Mouse (Mus musculus): Measurements from ENCODE around the gene Fbxl15. TPM values are rescaled to one million over a fixed set of nuclear protein-coding genes. Genes with fewer than 3 reads are reported as not detected.

Fbxl15 gene
- polyA plus RNA-seq, 1 experiment from 2014 or later: 14.2 TPM

DNA sequence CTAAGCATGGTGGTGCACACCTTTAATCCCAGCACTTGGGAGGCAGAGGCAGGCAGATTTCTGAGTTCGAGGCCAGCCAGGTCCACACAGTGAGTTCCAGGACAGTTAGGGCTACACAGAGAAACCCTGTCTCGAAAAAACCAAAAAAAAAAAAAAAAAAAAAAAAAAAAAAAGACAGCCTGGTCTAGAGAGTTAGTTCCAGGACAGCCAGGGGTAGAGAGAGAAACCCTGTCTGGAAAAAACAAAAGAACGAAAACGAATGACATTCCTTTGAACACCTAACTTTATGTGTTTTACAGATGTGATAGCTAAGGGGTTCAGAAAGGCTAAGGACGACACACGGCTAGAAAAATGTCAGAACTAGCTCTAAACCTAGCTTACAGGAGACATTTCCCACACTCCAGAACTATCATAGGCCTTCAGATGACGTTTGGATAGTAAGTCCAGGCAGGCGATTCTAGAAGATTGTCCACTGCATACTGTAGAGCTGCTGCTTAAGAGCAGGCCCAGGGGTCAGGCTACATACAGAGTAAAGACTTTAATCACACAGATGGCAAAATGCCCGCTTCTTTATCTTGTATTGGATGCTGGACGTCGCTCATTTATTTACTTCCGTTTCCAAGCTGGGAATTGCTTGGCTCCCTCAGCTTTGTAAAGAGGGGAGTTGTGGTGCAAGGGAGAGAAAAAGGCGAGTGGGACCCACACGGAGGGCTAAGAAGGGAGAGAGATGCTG, 20.1 kb downstream of the Fbxl15 start:
- peak overlapping the region; percentile 69 for H3K4me3 ChIP-seq (ENCODE audit: low read length)
- H3K36me3 ChIP-seq (ENCODE audit: control insufficient read depth, insufficient read depth, low read length): no peaks in the 10 kb centered on the region
- peak overlapping the region; percentile 74; the same call in 1 of the 2 replicates for H3K27ac ChIP-seq (ENCODE audit: low read depth, low read length)
- ATAC-seq (ENCODE audit: low FRiP score, low TSS enrichment): 0 out of 2 replicates have a peak, but pooled peaks have one; percentile 4
- H3K4me1 ChIP-seq (ENCODE audit: control insufficient read depth, insufficient read depth, low read length): peaks cover 9% of the 10 kb centered on the region; the same call in 1 of the 2 replicates
- H3K4me2 ChIP-seq (replicated peaks; ENCODE audit: low read depth, low read length): peak overlapping the region; percentile 96
- H3K27me3 ChIP-seq (ENCODE audit: control insufficient read depth, insufficient read depth, low read length): no peaks in the 10 kb centered on the region
- H3K9me3 ChIP-seq (ENCODE audit: control insufficient read depth, low read length): no peaks in the 10 kb centered on the region
- H3K9ac ChIP-seq (ENCODE audit: low read depth, low read length): peak overlapping the region; percentile 84
- WGBS: 30% methylated on average over 14 of the region's 14 CpGs

DNA sequence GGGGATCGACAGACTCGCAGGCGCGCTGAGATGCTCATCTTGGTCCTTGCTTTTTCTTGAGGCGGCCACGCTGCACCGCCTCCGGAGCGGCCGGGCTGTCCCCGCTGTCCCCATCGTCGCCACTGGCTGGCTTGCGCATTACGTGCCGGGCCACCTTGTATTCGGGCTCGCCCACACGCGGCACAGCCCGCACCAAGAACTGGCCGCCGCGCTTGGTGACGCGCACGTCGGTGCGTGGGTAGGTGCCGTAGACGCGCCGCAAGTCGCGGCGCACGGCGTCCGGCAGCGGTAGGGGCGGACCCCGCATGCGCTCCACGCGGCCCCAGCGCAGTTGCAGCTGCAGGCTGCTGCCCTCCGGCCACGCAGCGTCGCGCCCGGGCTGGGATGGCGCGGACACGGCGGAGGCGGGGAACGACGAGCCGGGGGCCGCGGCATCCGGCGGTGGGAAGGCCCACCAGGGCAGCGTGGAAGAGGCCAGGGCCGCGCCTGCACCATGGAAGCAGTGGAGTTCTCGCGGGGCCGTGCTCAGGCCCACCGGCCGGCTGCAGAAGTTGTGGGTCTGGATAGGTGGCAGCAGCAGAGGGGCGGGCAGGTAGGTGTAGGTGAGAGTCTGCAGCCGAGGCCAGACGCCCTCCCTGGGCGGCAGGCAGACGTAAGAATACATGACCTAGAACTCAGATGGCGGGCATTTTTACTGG, 20.9 kb downstream of the Fbxl15 start:
- peak overlapping the region; percentile 84 for H3K9ac ChIP-seq (ENCODE audit: low read depth, low read length)
- peak overlapping the region; percentile 74 for H3K27ac ChIP-seq (ENCODE audit: low read depth, low read length)
- no peaks in the 10 kb centered on the region for H3K9me3 ChIP-seq (ENCODE audit: control insufficient read depth, low read length)
- H3K36me3 ChIP-seq (ENCODE audit: control insufficient read depth, insufficient read depth, low read length): no peaks in the 10 kb centered on the region
- WGBS: under 1% methylated on average over 76 of the region's 78 CpGs
- peak overlapping the region; percentile 96 for H3K4me2 ChIP-seq (replicated peaks; ENCODE audit: low read depth, low read length)
- H3K4me1 ChIP-seq (ENCODE audit: control insufficient read depth, insufficient read depth, low read length): peaks cover 9% of the 10 kb centered on the region; the same call in 1 of the 2 replicates
- H3K4me3 ChIP-seq (ENCODE audit: low read length): peak overlapping the region; percentile 69
- ATAC-seq (ENCODE audit: low FRiP score, low TSS enrichment): peak; percentile 85
- H3K27me3 ChIP-seq (ENCODE audit: control insufficient read depth, insufficient read depth, low read length): no peaks in the 10 kb centered on the region

DNA sequence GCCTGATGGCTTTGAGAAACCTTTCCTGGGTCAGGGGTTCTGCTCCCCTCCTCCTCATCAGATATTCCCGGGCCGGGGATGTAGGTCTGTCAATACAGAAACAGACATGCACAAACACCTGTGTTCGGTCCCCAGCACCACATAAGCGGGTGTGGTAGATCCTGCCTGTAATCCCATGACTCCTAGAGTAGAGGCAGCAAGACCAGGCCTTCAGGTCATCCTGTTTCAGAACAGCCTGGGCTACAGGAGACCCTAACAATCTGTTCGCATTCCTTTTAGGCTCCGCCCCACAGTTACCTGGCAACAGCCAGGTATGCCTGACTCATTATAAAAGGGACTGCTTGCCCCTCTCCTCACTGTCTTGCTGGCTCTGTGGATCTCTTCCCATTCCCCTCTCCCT, 21.6 kb downstream of the Fbxl15 start:
- Histone ChIP-seq H3K9ac (ENCODE audit: low read depth, low read length) (peak overlapping the region; percentile 84), H3K9me3 (ENCODE audit: control insufficient read depth, low read length) (no peaks in the 10 kb centered on the region), H3K4me2 (replicated peaks; ENCODE audit: low read depth, low read length) (peak overlapping the region; percentile 96), H3K27ac (ENCODE audit: low read depth, low read length) (no peak overlapping the region), H3K36me3 (ENCODE audit: control insufficient read depth, insufficient read depth, low read length) (no peaks in the 10 kb centered on the region), H3K4me3 (ENCODE audit: low read length) (peak overlapping the region; percentile 69), H3K4me1 (ENCODE audit: control insufficient read depth, insufficient read depth, low read length) (peaks cover 9% of the 10 kb centered on the region; the same call in 1 of the 2 replicates), H3K27me3 (ENCODE audit: control insufficient read depth, insufficient read depth, low read length) (no peaks in the 10 kb centered on the region)
- peak; percentile 25; the same call in 1 of the 2 replicates for ATAC-seq (ENCODE audit: low FRiP score, low TSS enrichment)
- 23% methylated on average over 6 of the region's 6 CpGs for WGBS

DNA sequence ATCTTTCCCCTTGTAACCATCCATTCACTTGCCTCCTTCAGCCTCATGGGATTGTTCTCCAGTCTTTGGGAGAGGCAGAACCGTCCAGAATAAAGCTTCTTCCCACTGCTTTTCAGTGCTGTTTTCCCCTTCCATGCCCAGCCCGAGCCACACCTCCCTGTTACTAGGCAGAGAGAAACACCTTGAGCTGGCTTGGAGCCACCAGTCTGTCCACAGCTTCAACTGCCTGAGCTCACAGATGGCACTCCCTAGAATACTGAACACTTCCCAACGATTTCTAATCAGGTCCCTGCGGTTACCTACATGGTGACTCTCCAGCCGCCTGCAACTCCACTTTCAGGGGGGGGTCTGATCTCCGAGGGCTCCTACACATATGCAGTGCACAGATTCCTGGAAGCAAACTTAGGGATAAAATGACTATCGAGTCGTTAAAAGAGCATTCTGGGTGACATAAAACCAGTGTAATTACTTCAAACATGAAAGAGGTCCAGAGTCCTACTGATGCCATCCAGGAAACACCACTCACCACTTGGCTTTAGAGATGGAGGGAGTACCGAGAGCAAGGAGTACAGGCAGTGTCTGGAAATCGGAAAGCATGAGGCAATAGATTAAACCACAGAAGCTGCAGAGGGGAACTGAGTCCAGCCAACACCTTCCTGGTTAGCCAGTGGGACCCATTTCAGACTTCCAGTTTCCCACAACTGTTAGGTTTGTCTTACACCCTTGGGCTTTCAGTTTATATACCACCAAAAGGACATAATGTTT, 22.4 kb downstream of the Fbxl15 start, which contains the start of gene 2310034G01Rik:
Gene 2310034G01Rik, minus strand, starts transcription at position 135 of the 765 bp plus-strand sequence.
- Histone ChIP-seq H3K4me3 (ENCODE audit: low read length) (peak within 1 kb of the TSS; percentile 69), H3K36me3 (ENCODE audit: control insufficient read depth, insufficient read depth, low read length) (no peaks in the 10 kb centered on the region), H3K9ac (ENCODE audit: low read depth, low read length) (peak within 1 kb of the TSS; percentile 84), H3K9me3 (ENCODE audit: control insufficient read depth, low read length) (no peaks in the 10 kb centered on the region), H3K4me1 (ENCODE audit: control insufficient read depth, insufficient read depth, low read length) (peaks cover 9% of the 10 kb centered on the region; the same call in 1 of the 2 replicates), H3K27me3 (ENCODE audit: control insufficient read depth, insufficient read depth, low read length) (no peaks in the 10 kb centered on the region), H3K27ac (ENCODE audit: low read depth, low read length) (peak within 1 kb of the TSS; percentile 74), H3K4me2 (replicated peaks; ENCODE audit: low read depth, low read length) (peak within 1 kb of the TSS; percentile 96)
- 63% methylated on average over 10 of the region's 10 CpGs for WGBS
- ATAC-seq (ENCODE audit: low FRiP score, low TSS enrichment): no peak

DNA sequence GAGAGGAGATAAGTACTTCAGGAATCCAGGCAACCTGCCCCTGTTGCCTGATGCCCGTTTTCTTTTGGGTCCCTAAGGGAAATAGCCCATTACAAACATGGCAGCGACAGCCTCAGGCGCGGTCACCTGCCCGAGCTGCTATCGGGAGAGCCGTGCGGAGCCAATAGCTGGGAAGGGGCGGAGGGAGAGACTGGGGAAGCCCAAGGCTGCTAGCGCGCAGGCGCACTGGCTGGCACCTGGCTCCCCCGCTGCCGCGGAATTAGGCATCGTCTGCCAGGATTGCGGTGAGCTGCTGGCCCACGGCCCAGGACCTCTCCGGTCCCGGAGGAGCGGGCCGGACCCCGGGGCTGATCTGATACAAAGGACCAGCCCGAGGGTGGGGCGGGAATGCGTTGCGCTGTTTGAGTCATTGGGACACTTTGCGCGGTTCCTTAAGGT, 28.7 kb downstream of the Fbxl15 start:
- peak overlapping the region; percentile 61 for H3K4me3 ChIP-seq (ENCODE audit: low read length)
- H3K4me2 ChIP-seq (replicated peaks; ENCODE audit: low read depth, low read length): peak overlapping the region; percentile 88
- ATAC-seq (ENCODE audit: low FRiP score, low TSS enrichment): peak; percentile 85
- H3K27me3 ChIP-seq (ENCODE audit: control insufficient read depth, insufficient read depth, low read length): peaks cover 5% of the 10 kb centered on the region; the same call in 1 of the 2 replicates
- no peaks in the 10 kb centered on the region for H3K36me3 ChIP-seq (ENCODE audit: control insufficient read depth, insufficient read depth, low read length)
- no peak overlapping the region for H3K27ac ChIP-seq (ENCODE audit: low read depth, low read length)
- H3K9ac ChIP-seq (ENCODE audit: low read depth, low read length): peak overlapping the region; percentile 61
- peaks cover 12% of the 10 kb centered on the region for H3K4me1 ChIP-seq (ENCODE audit: control insufficient read depth, insufficient read depth, low read length)
- peaks cover 3% of the 10 kb centered on the region; the same call in 1 of the 2 replicates for H3K9me3 ChIP-seq (ENCODE audit: control insufficient read depth, low read length)
- under 1% methylated on average over 29 of the region's 29 CpGs for WGBS

- Histone ChIP-seq H3K36me3 (ENCODE audit: control insufficient read depth, insufficient read depth, low read length) (no peaks in the 10 kb centered on the region), H3K4me1 (ENCODE audit: control insufficient read depth, insufficient read depth, low read length) (peaks cover 12% of the 10 kb centered on the region), H3K9me3 (ENCODE audit: control insufficient read depth, low read length) (peaks cover 3% of the 10 kb centered on the region; the same call in 1 of the 2 replicates), H3K9ac (ENCODE audit: low read depth, low read length) (peak overlapping the region; percentile 61; the same call in 1 of the 2 replicates), H3K4me2 (replicated peaks; ENCODE audit: low read depth, low read length) (peak overlapping the region; percentile 88), H3K27ac (ENCODE audit: low read depth, low read length) (no peak overlapping the region), H3K27me3 (ENCODE audit: control insufficient read depth, insufficient read depth, low read length) (peaks cover 5% of the 10 kb centered on the region; the same call in 1 of the 2 replicates), H3K4me3 (ENCODE audit: low read length) (peak overlapping the region; percentile 61)
- ATAC-seq (ENCODE audit: low FRiP score, low TSS enrichment): no peak
- WGBS: 13% methylated on average over 25 of the region's 25 CpGs
Measured at GRCm38 (mm10) chr19:46357344-46358280, 29.6 kb downstream of the Fbxl15 start.

DNA sequence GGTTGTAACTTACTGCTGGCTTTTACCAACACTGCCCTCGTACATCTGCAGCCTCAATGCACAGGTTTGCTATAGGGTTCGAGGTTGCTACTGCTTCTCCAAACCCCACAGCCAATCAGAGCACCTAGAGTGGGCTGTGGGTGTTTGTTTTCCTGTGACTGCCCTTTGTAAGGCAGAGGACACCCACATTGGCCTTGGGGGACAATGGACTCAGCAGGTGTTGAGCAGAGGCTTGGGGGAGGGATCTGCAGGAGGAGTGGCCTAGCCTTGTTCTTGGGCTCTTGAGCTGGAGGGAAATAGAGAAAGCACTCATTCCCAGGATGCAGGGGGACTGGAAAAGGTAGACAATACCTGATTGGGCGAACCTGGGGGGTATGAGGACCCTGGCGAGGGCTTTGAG, 30.4 kb downstream of the Fbxl15 start:
- WGBS: 61% methylated on average over 4 of the region's 4 CpGs
- no peak overlapping the region for H3K9ac ChIP-seq (ENCODE audit: low read depth, low read length)
- H3K4me3 ChIP-seq (ENCODE audit: low read length): no peak overlapping the region
- H3K9me3 ChIP-seq (ENCODE audit: control insufficient read depth, low read length): peaks cover 3% of the 10 kb centered on the region; the same call in 1 of the 2 replicates
- ATAC-seq (ENCODE audit: low FRiP score, low TSS enrichment): no peak
- no peaks in the 10 kb centered on the region for H3K36me3 ChIP-seq (ENCODE audit: control insufficient read depth, insufficient read depth, low read length)
- no peak overlapping the region for H3K27ac ChIP-seq (ENCODE audit: low read depth, low read length)
- H3K4me2 ChIP-seq (replicated peaks; ENCODE audit: low read depth, low read length): peak overlapping the region; percentile 4; the same call in 1 of the 2 replicates
- peaks cover 12% of the 10 kb centered on the region for H3K4me1 ChIP-seq (ENCODE audit: control insufficient read depth, insufficient read depth, low read length)
- H3K27me3 ChIP-seq (ENCODE audit: control insufficient read depth, insufficient read depth, low read length): peaks cover 5% of the 10 kb centered on the region; the same call in 1 of the 2 replicates

Measured in kidney, embryonic 14.5 days (tissue).